Mouse (Mus musculus) myocyte (in vitro differentiated cells): ENCODE measurements around the gene Insig2. TPM values are rescaled to one million over a fixed set of nuclear protein-coding genes. Genes with fewer than 3 reads are reported as not detected.

Source experiments
- H3K27me3 ChIP-seq: one replicate; pipeline ENCODE4 v1.6.1; 2011; ENCODE audit not compliant: control insufficient read depth, insufficient read depth, insufficient read length
- H3K36me3 ChIP-seq: one replicate; pipeline ENCODE4 v1.6.1; 2011; ENCODE audit not compliant: control insufficient read depth, insufficient read depth
- H3K4me2 ChIP-seq: one replicate; pipeline ENCODE4 v1.6.1; 2011; ENCODE audit warnings: low read depth, control low read depth
- H3K4me3 ChIP-seq: one replicate; pipeline ENCODE4 v1.5.1; 2011; ENCODE audit warnings: mild to moderate bottlenecking, control low read depth, moderate library complexity
- H3K79me2 ChIP-seq: one replicate; pipeline ENCODE4 v1.6.1; 2011; ENCODE audit not compliant: control insufficient read depth, insufficient read depth
- H3ac ChIP-seq: one replicate; pipeline ENCODE4 v1.6.1; 2011; ENCODE audit not compliant: control insufficient read depth, insufficient read length
- CEBPB ChIP-seq: IDR thresholded peaks from 2 replicates; pipeline ENCODE4 v1.6.1; 2011; ENCODE audit warnings: mild to moderate bottlenecking, moderate library complexity; ENCODE audit not compliant: poor library complexity, insufficient read depth, severe bottlenecking
- E2F4 ChIP-seq: IDR thresholded peaks from one replicate; pipeline ENCODE4 v1.6.1; 2011; ENCODE audit warnings: mild to moderate bottlenecking, control low read depth, moderate library complexity; ENCODE audit not compliant: insufficient read depth
- MAX ChIP-seq: IDR thresholded peaks from one replicate; pipeline ENCODE4 v1.6.1; 2011; ENCODE audit warnings: low read depth, mild to moderate bottlenecking, control low read depth
- MYOD1 ChIP-seq, 3 experiments: IDR thresholded peaks; one replicate each; pipeline ENCODE4 v1.6.1; 2011; ENCODE audit warnings: control low read depth in 2 of 3, low read depth in 2 of 3, mild to moderate bottlenecking in 2 of 3, moderate library complexity in 1 of 3; ENCODE audit not compliant: insufficient read length in 2 of 3, control insufficient read depth in 1 of 3
- MYOG ChIP-seq, 3 experiments: IDR thresholded peaks; one replicate each; pipeline ENCODE4 v1.6.1; 2011; ENCODE audit warnings: control low read depth in 2 of 3, low read depth in 2 of 3, mild to moderate bottlenecking in 2 of 3; ENCODE audit not compliant: insufficient read length in 2 of 3, control insufficient read depth in 1 of 3, insufficient read depth in 1 of 3
- POLR2A ChIP-seq: IDR thresholded peaks from one replicate; pipeline ENCODE4 v1.6.1; 2011; ENCODE audit warnings: low read depth, mild to moderate bottlenecking, control low read depth, moderate library complexity; ENCODE audit not compliant: insufficient read length
- POLR2AphosphoS2 ChIP-seq: IDR thresholded peaks from one replicate; pipeline ENCODE4 v1.6.1; 2011; ENCODE audit warnings: low read depth, control low read depth; ENCODE audit not compliant: insufficient read length
- REST ChIP-seq: IDR thresholded peaks from one replicate; pipeline ENCODE4 v1.6.1; 2011; ENCODE audit warnings: mild to moderate bottlenecking, control low read depth, moderate library complexity; ENCODE audit not compliant: insufficient read depth, insufficient read length
- SRF ChIP-seq: IDR thresholded peaks from one replicate; pipeline ENCODE4 v1.6.1; 2011; ENCODE audit warnings: low read depth; ENCODE audit not compliant: control insufficient read depth, insufficient read length
- TCF12 ChIP-seq: IDR thresholded peaks from one replicate; pipeline ENCODE4 v1.6.1; 2011; ENCODE audit warnings: mild to moderate bottlenecking, control low read depth; ENCODE audit not compliant: poor library complexity, insufficient read depth, severe bottlenecking
- TCF3 ChIP-seq: IDR thresholded peaks from one replicate; pipeline ENCODE4 v1.6.1; 2011; ENCODE audit warnings: low read depth, control low read depth; ENCODE audit not compliant: insufficient read length
- USF1 ChIP-seq: IDR thresholded peaks from one replicate; pipeline ENCODE4 v1.6.1; 2011; ENCODE audit warnings: low read depth, mild to moderate bottlenecking, control low read depth, moderate library complexity
- polyA plus RNA-seq: library from polyadenylated mRNA; unstranded; fragments of >200 nt; fragmentation: generic; extraction: Trizol; gene quantifications from one replicate; pipeline ENCODE4 v1.2.1, GENCODE M21; 2012; ENCODE audit warnings: missing spikeins

The Insig2 gene
- 46.1 TPM for polyA plus RNA-seq

GRCm38 (mm10) chr1:121332485-121332884, at the start of gene Insig2:
Gene Insig2, minus strand, starts transcription at chr1:121332589.
- Histone ChIP-seq H3ac (no peak within 1 kb of the TSS), H3K27me3 (no peaks in the 10 kb centered on the region), H3K79me2 (no peaks in the 10 kb centered on the region), H3K36me3 (no peaks in the 10 kb centered on the region), H3K4me3 (no peak within 1 kb of the TSS), H3K4me2 (no peak within 1 kb of the TSS)
- no peak for TF ChIP-seq TCF12
- no peak for TF ChIP-seq USF1
- no peak for TF ChIP-seq MAX
- no peak for TF ChIP-seq TCF3
- TF ChIP-seq POLR2AphosphoS2: no peak
- no peak for TF ChIP-seq MYOD1 (IDR thresholded peaks at IDR 0.05; ENCODE audit: control insufficient read depth in 1 of 3, insufficient read length in 2 of 3, low read depth in 2 of 3)
- TF ChIP-seq MYOG (IDR thresholded peaks at IDR 0.05; ENCODE audit: control insufficient read depth in 1 of 3, insufficient read depth in 1 of 3, insufficient read length in 2 of 3, low read depth in 2 of 3): no peak
- no peak for TF ChIP-seq POLR2A
- TF ChIP-seq CEBPB: no peak
- no peak for TF ChIP-seq SRF
- TF ChIP-seq REST: no peak
- TF ChIP-seq E2F4: no peak

GRCm38 (mm10) chr1:121381562-121381961, 49.2 kb upstream of the Insig2 start:
- Histone ChIP-seq H3K36me3 (no peaks in the 10 kb centered on the region), H3K4me3 (no peak overlapping the region), H3K27me3 (no peaks in the 10 kb centered on the region), H3ac (no peak overlapping the region), H3K4me2 (no peak overlapping the region), H3K79me2 (no peaks in the 10 kb centered on the region)
- no peak for TF ChIP-seq POLR2AphosphoS2
- TF ChIP-seq MAX: no peak
- TF ChIP-seq TCF3: no peak
- TF ChIP-seq POLR2A: no peak
- TF ChIP-seq SRF: no peak
- TF ChIP-seq TCF12: no peak
- no peak for TF ChIP-seq CEBPB
- TF ChIP-seq USF1: no peak
- TF ChIP-seq REST: no peak
- TF ChIP-seq E2F4: no peak
- no peak for TF ChIP-seq MYOG (IDR thresholded peaks at IDR 0.05; ENCODE audit: control insufficient read depth in 1 of 3, insufficient read depth in 1 of 3, insufficient read length in 2 of 3, low read depth in 2 of 3)
- TF ChIP-seq MYOD1 (IDR thresholded peaks at IDR 0.05; ENCODE audit: control insufficient read depth in 1 of 3, insufficient read length in 2 of 3, low read depth in 2 of 3): no peak

- no peak overlapping the region for H3K4me2 ChIP-seq
- H3K36me3 ChIP-seq: no peaks in the 10 kb centered on the region
- H3K27me3 ChIP-seq: no peaks in the 10 kb centered on the region
- no peak overlapping the region for H3K4me3 ChIP-seq
- H3ac ChIP-seq: no peak overlapping the region
- TF ChIP-seq SRF (no peak), POLR2AphosphoS2 (no peak), CEBPB (no peak), POLR2A (no peak), MYOD1 (IDR thresholded peaks at IDR 0.05; ENCODE audit: control insufficient read depth in 1 of 3, insufficient read length in 2 of 3, low read depth in 2 of 3) (no peak), USF1 (no peak), MYOG (IDR thresholded peaks at IDR 0.05; ENCODE audit: control insufficient read depth in 1 of 3, insufficient read depth in 1 of 3, insufficient read length in 2 of 3, low read depth in 2 of 3) (no peak), TCF3 (no peak), TCF12 (no peak), MAX (no peak)
- H3K79me2 ChIP-seq: no peaks in the 10 kb centered on the region
Observed at GRCm38 (mm10) chr1:121380033-121380432, 47.6 kb upstream of the Insig2 start.

GRCm38 (mm10) chr1:121377901-121378300, 45.5 kb upstream of the Insig2 start:
- H3K36me3 ChIP-seq: no peaks in the 10 kb centered on the region
- peak overlapping the region; percentile 75 for H3K4me2 ChIP-seq
- no peaks in the 10 kb centered on the region for H3K79me2 ChIP-seq
- no peak overlapping the region for H3ac ChIP-seq
- TF ChIP-seq SRF: no peak
- no peak for TF ChIP-seq POLR2AphosphoS2
- no peak for TF ChIP-seq TCF12
- TF ChIP-seq REST: no peak
- no peak for TF ChIP-seq MYOD1 (IDR thresholded peaks at IDR 0.05; ENCODE audit: control insufficient read depth in 1 of 3, insufficient read length in 2 of 3, low read depth in 2 of 3)
- TF ChIP-seq MAX: no peak
- H3K27me3 ChIP-seq: no peaks in the 10 kb centered on the region
- H3K4me3 ChIP-seq: no peak overlapping the region

GRCm38 (mm10) chr1:121377410-121377809, 45.0 kb upstream of the Insig2 start:
- no peaks in the 10 kb centered on the region for H3K27me3 ChIP-seq
- no peak for TF ChIP-seq E2F4
- peak in 2 of 3 experiments; percentile 26 to 61 for TF ChIP-seq MYOD1 (IDR thresholded peaks at IDR 0.05; ENCODE audit: control insufficient read depth in 1 of 3, insufficient read length in 2 of 3, low read depth in 2 of 3)
- no peak overlapping the region for H3K4me3 ChIP-seq
- no peak overlapping the region for H3ac ChIP-seq
- H3K4me2 ChIP-seq: peak overlapping the region; percentile 75
- no peaks in the 10 kb centered on the region for H3K79me2 ChIP-seq
- no peaks in the 10 kb centered on the region for H3K36me3 ChIP-seq

- no peaks in the 10 kb centered on the region for H3K27me3 ChIP-seq
- H3K79me2 ChIP-seq: no peaks in the 10 kb centered on the region
- no peaks in the 10 kb centered on the region for H3K36me3 ChIP-seq
- TF ChIP-seq MYOG (IDR thresholded peaks at IDR 0.05; ENCODE audit: control insufficient read depth in 1 of 3, insufficient read depth in 1 of 3, insufficient read length in 2 of 3, low read depth in 2 of 3): no peak
- no peak for TF ChIP-seq USF1
- TF ChIP-seq TCF3: no peak
- no peak for TF ChIP-seq CEBPB
- no peak for TF ChIP-seq POLR2AphosphoS2
- TF ChIP-seq POLR2A: no peak
- TF ChIP-seq MAX: no peak
- TF ChIP-seq SRF: no peak
- TF ChIP-seq MYOD1 (IDR thresholded peaks at IDR 0.05; ENCODE audit: control insufficient read depth in 1 of 3, insufficient read length in 2 of 3, low read depth in 2 of 3): no peak
- TF ChIP-seq TCF12: no peak
- no peak for TF ChIP-seq E2F4
- TF ChIP-seq REST: no peak
- no peak overlapping the region for H3K4me2 ChIP-seq
- H3ac ChIP-seq: no peak overlapping the region
- H3K4me3 ChIP-seq: no peak overlapping the region
Observed at GRCm38 (mm10) chr1:121373631-121374030, 41.2 kb upstream of the Insig2 start.
